Mouse (Mus musculus) kidney, postnatal 4 days (tissue): Measurements from ENCODE around the gene Rtp4.
A peak's percentile ranks its signal among the peaks of the same experiment; 100 is the strongest.

Source experiments
- DNase-seq, 2 experiments: peaks; one replicate each; pipeline ENCODE4 v3.0.0; 2021; ENCODE audit warnings: mixed read lengths in 2 of 2

Gene Rtp4

DNA sequence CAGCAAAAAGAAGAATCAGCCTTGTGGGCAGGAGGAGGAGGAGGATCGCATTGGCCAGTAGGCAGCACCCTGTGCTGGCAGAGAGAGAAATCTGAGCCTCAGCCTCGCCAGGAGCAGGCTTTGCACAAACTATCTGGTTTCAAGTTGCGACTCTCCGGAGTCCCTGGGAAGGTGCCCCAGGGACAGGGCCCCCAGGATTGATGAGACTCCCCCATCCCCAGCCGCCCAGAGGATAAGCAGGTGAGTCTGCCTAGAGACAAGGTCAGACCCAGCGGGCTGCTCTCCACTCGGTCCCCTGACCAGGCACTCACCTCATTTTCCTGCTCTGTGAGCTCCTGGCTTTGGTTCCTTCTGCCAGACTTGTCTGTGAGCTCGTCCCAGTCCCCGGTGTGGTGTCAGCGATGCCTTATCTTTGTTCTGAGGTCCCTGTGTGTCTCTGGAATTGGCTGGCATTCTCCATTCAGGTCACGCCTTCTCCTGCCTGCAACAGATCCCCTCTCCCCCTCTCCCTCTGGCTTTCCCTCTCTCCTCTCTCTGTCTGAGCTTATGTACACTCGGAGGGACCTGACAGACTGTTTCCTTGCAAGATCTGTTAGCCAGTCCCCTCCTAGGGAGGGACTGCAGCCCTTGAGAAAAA is at the start of gene Rtp4, which contains the start of gene Masp1:
Rtp4 (plus strand) TSS at position 57 of the 637 bp plus-strand sequence.
Masp1 (minus strand) TSS at position 581 of the 637 bp plus-strand sequence.
- peak; percentile 34 to 52 for DNase-seq

DNA sequence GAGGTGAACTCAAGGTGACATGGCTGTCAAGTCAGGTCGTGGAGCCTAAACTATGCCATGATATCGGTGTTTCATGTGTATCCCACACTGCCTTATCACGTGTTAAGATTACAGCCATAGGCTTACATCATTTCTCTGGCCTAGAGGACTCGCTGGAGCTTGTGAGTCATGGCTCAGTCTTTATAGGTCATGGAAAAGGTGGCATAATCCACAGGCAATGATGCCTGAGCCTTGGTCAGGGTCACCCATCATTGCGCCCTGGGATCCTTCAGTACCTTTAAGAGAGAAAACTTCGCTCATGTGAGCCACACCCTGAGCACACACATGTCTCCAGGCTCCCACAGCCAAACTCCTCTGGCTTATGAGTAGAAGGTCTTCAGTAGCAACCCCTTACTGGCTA is 48.5 kb upstream of the Rtp4 start:
- DNase-seq = no peak

DNA sequence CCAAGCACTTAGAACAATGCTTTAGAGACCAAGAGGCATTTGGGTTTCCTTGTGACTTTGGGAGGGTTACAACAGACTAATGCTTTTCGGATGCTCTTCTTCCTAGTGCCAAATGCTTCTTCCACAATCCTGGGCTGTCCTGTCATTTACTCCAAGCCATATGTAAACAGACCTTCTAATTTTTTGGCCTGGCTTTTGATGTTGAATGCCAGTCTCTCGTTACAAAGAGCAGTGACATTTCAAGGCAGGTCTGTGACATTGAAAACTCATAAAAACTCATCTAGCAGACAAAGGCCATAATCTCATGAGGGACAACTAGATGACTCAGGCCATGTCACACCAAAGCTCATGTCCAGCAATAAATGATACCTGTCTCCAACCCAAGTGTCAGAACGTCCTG is 48.0 kb upstream of the Rtp4 start:
- no peak for DNase-seq

DNA sequence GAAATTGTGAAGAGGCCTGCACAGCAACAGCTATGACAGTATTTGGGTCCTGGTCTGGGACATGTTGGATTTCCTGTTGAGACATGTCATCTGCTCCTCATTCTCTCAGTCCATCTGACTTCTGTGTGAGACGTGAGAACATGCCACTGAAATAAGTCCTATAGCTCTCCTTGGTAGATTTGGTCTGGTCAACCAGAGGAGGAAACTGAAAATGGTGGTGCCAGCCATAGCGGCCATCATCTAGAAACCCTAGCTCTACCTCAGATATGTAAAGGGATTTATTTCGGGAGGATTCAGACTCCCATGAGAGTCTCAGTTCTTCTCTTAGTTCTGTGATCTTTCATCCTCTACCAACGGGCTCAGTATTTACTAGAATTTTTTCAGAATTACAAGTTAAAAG is 44.4 kb upstream of the Rtp4 start:
- no peak for DNase-seq

DNA sequence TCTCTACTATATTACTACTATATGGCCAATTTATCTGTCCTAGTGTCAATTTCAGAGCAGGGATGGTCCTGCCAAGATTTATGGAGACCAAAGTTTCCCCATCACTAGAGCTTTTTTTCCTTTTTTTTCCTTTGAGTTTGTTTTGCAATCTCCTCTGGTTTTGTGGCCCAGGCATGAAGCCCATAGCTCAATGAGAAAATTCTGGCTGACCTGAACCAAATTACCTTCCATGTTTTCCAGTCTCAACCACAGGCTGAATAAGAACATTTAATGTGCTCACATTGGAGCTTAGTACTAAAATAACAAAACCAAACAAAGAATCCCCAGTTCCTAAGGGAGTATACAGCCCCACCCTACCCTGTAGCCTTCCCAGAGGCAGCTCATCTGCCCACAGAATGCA is 43.5 kb upstream of the Rtp4 start:
- no peak for DNase-seq

DNA sequence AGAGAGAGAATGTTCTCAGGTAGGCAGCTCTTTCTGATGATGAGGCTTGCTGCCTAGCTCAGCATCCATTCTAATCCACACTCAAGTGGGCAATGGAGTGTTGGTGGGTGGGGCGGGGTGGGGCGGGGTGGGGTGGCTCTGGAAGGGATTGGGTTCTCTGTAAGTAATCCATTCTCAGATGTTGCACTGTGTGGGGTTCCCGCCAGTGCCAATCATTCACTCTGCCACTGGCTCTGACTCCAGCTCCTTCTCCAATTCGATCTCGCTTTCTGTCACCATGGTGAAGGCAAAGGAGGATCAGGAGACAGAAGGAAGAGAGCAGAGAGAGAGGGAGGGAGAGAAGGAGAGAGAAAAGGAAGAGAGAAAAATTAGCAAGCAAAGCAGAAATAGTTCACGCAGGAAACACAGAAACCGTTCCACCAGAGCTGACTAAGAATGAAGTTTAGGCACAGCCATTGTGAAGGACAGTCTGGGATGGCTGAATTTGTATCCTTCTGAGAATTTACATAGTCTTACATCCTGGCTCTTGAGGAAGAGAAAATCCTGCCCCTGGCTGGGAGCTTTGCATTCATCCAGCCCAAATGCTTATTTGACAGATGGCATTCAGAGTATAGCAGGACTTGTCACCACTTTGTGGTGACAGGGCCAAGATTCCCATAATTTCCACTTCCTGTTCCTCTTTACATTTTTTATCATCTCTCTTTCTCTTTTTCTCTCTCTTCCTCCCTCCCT is 40.1 kb upstream of the Rtp4 start:
- DNase-seq = no peak

DNA sequence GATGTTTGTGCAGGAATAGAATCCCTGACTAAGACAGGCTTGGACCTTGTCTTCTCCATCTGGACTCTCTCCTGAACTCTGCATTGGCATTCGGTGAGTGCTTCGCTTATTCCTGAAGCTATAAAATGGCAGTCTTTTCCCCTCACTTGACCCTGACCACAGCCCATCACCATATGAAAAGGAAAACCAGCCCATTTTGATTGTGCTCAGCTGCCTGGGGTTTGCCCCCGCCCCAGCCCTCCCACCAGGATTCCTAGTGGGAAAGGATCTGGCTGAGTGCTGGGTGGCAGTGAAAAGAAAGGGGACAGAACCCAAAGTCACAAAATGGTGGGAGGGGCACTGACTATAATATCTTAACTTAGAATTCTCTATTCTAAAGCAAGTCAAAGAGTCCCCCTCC is 37.9 kb upstream of the Rtp4 start:
- no peak for DNase-seq

DNA sequence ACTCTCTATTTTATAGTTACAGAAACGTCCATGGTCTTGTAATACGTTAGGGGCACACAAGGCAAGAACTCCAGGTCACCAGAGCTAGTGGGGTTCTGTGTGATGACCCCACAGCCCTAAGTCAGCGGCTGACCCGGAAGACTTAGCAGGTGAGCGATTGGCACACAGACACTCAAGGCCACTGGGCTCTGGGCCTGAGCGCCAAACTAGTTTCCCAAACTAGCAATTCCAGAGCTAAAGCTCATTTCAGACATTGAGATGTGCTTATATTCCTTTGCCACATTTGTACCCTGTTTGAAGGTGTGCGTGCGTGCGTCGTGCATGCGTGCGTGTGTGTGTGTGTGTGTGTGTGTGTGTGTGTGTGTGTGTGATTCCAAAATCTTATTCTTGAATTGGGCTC is 37.2 kb upstream of the Rtp4 start:
- DNase-seq = no peak

DNA sequence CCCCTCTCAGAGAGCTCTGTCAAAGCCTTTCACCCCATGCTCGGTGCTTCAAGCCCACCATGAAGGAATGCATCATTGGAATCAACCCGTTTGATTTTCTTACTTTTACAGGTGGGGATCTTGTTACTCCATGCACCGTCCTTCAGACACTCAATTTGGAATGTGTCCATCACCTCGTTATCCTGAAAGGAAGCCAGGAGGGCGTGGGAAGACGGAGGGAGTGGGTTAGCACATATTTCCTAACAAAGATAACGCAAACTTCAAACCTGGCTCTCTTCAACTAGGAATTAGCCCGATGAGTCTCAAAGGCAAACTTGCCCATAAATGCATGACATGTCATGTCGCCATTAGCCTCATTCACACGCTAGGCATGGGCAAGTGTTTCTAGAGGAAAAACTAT is 36.8 kb upstream of the Rtp4 start:
- DNase-seq = no peak

DNA sequence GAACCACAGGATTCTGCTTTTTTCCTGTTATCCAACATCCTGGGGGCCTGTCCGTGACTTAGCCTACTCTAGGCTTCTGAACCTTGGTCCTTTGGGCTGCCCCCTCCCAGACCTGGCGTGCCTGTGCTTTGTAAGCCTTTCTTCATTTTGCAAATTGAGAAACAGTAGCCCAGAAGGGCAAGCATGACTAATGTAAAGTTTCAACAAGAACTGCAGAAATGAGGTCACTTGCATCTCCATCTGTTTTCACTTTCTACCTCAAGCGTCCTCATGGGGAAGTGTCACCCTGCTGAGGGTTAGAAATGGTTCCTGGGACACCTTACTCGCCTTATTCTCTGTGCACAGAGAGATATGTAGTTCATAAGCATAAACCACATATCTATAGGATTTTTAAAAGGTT is 27.3 kb upstream of the Rtp4 start:
- no peak for DNase-seq

DNA sequence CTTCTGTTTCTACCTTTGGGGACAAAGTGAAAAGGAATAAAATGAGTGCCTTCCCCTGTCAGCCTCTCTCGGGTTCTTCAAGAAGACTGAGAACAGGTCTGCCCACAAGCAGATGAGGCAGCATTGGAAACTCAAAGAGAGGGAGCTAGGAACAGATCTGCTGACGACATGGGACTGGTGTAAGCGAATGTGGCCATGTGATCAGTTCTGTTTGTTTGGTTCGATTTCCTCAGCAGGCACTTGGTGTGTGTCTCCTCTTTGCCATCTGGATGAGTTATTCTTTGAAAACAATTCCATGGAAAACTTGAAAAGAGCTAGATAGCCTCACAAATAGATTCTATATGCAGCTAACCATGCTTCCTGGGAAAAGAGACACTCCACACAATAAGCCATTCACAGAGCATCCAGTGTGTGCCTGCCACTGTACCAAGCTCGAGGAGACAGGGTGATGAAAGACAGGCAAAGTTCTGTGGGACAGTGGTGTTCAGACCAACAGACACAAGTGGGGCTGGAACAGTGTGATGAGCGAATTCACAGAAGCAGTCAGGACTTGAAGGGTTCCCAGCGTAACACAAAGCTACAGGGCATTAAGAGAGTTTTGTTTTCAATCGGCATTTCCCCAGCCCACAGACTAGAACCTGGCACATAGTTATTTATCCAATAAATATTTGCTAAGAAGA is 23.7 kb upstream of the Rtp4 start:
- DNase-seq = no peak

DNA sequence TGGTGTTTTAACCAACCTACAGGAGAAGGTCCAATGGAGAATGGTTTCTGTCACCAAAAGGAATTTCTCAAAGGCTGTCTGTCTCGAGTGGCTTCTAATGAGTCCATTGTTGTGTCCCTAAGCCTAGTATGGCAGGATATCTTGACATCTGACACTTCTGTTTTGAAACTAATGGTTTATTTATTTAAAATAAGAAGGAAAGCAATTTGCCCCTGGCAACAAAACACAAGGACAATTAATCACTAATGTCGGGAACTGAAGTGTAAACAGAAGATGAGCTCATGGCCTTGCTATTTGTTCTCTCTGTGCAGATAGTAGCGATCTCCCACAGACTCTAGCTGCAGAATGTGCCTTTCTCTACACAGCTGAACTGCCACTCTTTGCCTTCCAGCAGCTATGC is 22.7 kb upstream of the Rtp4 start:
- peak in 1 of 2 experiments; percentile 21 for DNase-seq

DNA sequence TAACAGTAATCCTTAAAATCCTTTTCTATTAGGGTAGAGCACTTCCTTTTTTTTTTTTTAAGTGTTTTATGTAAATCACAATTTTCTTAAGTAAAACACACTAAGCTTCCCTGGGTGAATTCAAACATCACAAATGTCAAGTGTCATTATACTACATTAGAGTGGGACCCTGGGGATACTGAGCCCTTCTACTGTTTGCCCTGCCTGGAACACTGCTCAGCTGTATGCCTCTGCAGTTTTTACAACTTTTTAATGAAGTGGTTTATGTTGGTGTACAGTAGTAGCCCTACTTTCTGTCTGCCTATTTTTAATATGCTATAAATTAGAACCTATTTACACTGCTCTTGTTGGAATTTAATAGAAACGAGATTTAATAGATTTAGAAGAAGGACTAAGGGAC is 22.2 kb upstream of the Rtp4 start:
- DNase-seq = no peak

DNA sequence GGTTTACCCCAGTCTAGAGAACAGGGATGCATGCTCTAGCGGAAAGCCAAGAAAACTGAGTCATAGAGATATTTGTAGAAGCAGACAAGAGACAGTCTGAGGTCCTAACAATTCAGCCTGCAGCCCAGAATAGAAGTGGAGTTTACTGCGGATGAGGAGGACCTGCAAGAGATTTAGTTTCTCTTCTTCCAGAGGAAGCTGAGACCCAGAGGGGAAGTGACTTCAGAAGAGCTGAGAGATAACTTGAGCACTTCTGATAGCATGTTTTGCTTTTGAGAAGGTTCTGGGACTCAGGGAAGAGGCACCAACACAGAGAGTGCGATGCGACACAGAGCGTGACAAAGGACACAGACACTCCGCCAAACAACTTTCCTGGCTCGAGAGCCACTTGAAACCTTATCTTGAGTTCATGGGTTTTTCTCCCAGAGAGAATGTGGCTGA is 21.4 kb upstream of the Rtp4 start:
- DNase-seq = peak in 1 of 2 experiments; percentile 9

DNA sequence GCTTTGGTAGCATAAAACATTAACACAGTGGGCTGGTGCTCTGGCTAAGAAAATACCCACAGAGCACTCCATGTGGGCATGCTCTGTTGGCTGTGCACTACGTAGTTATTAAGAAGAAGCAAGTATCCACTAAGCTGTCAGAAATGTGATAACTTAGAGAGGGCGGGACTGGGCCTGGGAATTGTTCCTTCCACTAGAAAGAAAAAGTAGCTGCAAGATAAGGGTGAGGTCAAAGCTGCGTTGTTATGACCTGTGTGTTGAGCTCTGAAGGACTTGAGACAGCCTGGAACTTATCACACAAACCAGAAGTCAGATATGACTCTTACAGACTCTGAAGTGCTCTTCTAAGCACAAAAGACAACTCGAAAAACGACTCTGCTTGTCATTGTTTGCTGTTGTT is 19.5 kb upstream of the Rtp4 start:
- DNase-seq = no peak

DNA sequence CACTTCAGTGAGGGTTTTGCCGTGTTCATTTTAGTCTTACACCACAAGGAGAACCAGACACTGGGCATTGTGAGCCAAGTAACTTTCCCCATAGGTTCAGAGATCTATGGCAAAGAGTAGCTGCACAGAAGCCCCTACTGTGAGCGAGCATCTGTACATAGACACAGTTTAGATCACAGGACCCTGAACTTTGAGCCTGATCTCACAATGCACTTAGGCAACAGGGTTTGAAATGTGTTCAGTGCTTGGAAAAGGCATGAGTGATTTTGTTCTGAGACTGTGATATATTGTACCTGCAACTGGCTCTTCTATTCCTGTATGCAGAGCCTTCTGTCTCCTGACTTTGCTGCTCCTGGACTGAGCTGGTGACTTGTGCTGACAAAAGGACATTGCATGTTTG is 18.8 kb upstream of the Rtp4 start:
- DNase-seq = no peak

DNA sequence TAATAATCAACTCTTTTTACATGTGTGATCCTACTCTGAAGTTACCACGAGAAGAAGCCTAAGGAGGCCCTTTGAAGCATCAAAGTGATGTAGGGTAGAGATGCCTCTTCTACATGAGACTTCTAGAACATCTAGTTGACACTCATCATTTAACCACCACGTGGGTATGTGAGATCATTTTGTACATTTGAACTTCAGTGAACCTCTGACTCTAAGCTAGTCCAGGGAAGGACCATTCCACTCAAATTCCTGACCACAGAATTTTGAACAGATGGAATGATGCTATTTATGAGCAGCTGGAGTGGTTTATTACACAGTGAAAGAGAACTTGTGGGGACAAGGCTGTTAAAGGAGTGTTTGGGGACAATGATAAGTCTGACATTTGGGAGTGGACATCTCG is 17.6 kb upstream of the Rtp4 start:
- no peak for DNase-seq

DNA sequence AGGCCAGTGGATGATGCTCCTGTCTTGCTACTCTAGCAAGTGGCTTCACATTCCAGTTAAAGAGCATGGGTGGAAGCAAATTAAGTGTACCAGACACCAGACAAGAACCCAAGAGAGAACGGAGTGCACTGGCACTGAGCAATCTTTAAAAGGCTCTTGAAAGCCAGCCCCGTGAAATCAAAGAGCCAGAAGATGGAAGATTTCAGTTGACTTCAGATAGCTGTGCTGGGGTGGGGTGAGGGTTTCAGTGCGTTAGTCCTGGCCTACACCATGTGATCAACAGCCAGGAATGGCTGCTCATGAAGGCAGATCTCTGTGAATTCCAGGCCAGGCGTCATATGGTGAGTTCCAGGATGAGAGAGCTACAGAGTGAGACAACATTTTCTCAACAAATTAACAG is 16.7 kb upstream of the Rtp4 start:
- DNase-seq = no peak

DNA sequence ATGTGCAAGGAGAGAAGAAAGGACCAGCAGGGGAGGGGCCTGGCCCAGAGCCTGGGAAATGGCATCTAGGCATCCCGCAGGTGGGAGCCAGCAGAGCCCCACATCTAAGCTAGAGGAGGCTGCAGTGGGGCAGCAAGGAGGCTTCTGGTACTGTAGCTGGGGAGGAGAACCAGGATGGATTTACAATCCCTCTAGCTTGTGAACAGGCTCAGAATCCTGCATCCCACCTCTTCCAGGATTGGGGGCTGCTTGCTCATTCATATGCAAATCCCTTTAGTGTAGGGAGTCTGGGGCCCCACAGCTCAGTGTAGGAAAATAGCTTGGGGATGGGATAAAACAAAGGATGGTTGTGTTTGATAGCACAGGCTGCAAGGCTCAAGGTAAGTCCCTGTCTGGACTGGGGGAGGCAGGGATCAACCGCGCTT is 15.8 kb upstream of the Rtp4 start:
- no peak for DNase-seq

DNA sequence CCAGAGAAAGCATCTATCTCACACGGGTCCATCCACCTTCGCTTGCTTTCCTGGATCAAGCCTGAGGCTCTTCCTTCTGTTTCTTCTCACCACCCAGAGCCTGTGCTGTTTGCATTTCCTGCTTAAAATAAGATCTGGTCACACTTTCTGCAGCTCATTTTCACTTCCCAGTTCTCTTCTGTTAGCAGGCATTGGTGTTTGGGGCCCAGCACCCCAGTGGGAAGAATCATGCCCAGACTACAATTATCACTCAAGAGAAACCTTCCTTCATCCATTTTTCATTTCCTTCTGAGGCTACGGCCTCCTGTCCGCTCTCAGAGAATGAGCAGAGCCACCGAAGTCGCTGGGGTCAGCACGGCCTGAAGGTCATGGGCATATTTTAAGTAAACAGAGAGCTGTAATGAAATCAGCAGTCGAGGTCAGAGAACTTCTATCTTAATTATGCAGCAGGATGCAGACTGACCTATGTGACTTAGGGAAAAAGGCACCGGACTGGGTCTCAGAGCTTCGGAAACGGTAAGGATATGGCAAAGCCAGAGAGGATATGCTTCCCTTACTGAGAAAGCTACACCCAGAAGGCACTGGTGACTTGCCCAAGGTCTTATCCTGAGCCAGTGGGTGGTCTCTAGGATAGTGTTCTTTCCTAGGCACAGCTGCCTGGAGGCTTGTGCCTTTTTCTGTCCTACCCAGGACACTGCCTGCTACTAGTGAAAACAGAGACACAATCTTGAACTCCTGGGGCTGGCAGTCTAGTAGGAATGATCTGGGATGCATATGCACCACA is 14.0 kb upstream of the Rtp4 start:
- peak in 1 of 2 experiments; percentile 27 for DNase-seq

DNA sequence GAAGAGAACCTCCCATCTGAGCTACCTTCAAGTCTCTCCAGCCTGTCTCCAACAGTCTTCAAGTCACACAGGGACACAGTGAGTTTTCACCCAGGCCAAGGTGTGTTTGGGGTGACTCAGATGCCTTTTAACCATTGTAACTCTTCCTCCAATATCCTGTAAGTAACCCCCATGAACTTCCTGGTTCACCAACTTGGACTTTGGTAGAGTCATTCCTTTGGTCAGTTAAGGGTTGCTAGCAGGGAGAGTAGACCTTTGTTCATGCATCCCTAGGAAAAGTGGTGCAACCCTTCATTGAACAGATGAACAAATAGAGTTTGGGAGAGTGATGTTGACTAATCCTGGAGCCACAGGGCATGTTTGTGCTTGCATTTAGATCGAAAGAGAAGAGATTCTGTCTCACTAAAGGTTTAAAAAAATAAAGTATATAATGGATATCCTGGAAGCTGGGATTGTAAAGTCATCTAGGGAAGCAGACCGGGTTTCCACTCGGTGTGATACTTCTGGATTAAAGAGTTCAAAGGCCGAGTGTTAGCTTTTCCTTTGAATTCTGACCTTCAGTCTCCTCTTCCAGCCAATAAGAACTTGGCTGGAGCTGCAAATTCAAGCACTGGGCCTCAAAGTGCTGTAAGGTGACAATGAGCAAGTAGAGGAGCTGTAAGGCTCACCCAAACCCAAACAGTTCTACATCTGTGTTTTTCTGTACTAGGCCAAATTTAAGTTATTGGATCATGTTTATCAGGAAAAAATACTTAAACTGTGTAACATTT is 8.7 kb upstream of the Rtp4 start:
- DNase-seq = no peak

DNA sequence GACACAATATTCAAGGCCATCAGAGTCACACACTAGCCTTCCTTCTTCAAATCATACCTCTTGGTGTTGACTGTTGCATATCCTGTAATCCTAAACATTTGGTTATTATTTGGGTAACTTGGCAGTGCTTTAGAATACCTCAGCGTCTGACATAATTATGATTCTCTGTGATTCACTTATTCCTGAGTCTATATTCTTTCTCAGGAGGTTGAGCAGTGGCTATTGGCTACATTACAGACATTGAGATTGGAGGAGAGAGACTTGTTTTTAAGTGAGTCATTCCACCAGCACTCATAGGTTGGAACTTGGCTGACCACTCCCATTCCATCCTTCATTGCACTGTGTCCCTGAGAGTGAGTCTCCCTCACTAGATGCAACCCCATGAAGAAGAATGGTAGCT is 6.7 kb upstream of the Rtp4 start:
- no peak for DNase-seq
